8 mouse cellular contexts compared by ENCODE assay signal in genomic region chr1:169495621-169496020, GRCm38 (mm10). TPM values are rescaled to one million over a fixed set of nuclear protein-coding genes. Genes with fewer than 3 reads are reported as not detected.
DNase-seq lines count a peak whose midpoint lies in the region; ATAC-seq and TF ChIP-seq lines count a peak whose summit lies in the region.

No protein-coding gene starts in this region.

- TF ChIP-seq CTCF in thymus, adult 2 months (IDR thresholded peaks at IDR 0.05; ENCODE audit: borderline replicate concordance, control insufficient read depth, extremely low read depth, insufficient read depth, low read length, poor library complexity) = no peak
- TF ChIP-seq CTCF in midbrain, postnatal 0 days (IDR thresholded peaks at IDR 0.05) = peak; percentile 95

- 0 out of 2 replicates have a peak, but pooled peaks have one; percentile 56 for ATAC-seq in midbrain, postnatal 0 days (ENCODE audit: low FRiP score)

- no peaks in the 10 kb centered on the region for H3K4me1 ChIP-seq in thymus, adult 2 months (replicated peaks; ENCODE audit: control insufficient read depth, insufficient read depth, low read length)
- no peaks in the 10 kb centered on the region for H3K4me1 ChIP-seq in midbrain, postnatal 0 days (ENCODE audit: insufficient read depth, low read length)

- no peaks in the 10 kb centered on the region for H3K27me3 ChIP-seq in thymus, adult 2 months (ENCODE audit: control insufficient read depth, insufficient read depth, low read length)
- no peaks in the 10 kb centered on the region for H3K27me3 ChIP-seq in midbrain, postnatal 0 days (ENCODE audit: insufficient read depth, low read length)

- DNase-seq in adrenal gland, adult 2 months = peak; percentile 15
- DNase-seq in adrenal gland, adult 8-10 months = no peak
- DNase-seq in thymus, postnatal 4 days = peak; percentile 31
- no peak for DNase-seq in thymus, adult 2 months
- peak; percentile 21 for DNase-seq in fibroblast of lung, adult 2 months (ENCODE audit: low read depth)
- DNase-seq in left cerebral cortex, adult 8-10 months (ENCODE audit: low spot score in 2 of 2) = peak; percentile 30
- DNase-seq in midbrain, postnatal 0 days (ENCODE audit: low spot score) = peak; percentile 88
- no peak for DNase-seq in spleen, adult 12 weeks (ENCODE audit: low spot score)

- no peak overlapping the region for H3K9ac ChIP-seq in midbrain, postnatal 0 days (replicated peaks; ENCODE audit: low read length, poor library complexity, severe bottlenecking)

- WGBS in thymus, adult 2 months = 86% methylated on average over 8 of the region's 8 CpGs
- WGBS in midbrain, postnatal 0 days = 43% methylated on average over 8 of the region's 8 CpGs

- H3K4me2 ChIP-seq in midbrain, postnatal 0 days (ENCODE audit: low read depth, low read length, poor library complexity, severe bottlenecking) = no peak overlapping the region

- H3K4me3 ChIP-seq in thymus, adult 2 months (ENCODE audit: control insufficient read depth, insufficient read depth, low read length) = no peak overlapping the region
- no peak overlapping the region for H3K4me3 ChIP-seq in midbrain, postnatal 0 days (ENCODE audit: low read depth, low read length)

- TF ChIP-seq POLR2A in thymus, adult 2 months (IDR thresholded peaks at IDR 0.05; ENCODE audit: control insufficient read depth, extremely low read depth, insufficient read depth, low read length, poor library complexity) = no peak

- H3K27ac ChIP-seq in thymus, adult 2 months (ENCODE audit: control insufficient read depth, insufficient read depth, low read length) = no peak overlapping the region
- no peak overlapping the region for H3K27ac ChIP-seq in midbrain, postnatal 0 days (ENCODE audit: low read depth, low read length)

- peaks cover 7% of the 10 kb centered on the region; the same call in 1 of the 2 replicates for H3K36me3 ChIP-seq in thymus, adult 2 months (ENCODE audit: control insufficient read depth, insufficient read depth, low read length)
- H3K36me3 ChIP-seq in midbrain, postnatal 0 days (ENCODE audit: insufficient read depth, low read length) = no peaks in the 10 kb centered on the region

- H3K9me3 ChIP-seq in midbrain, postnatal 0 days (ENCODE audit: low read length) = no peaks in the 10 kb centered on the region

RNA-seq across cellular contexts. Expression of gene Nuf2, which starts 35.6 kb away (rescaled TPM):
- 1 to 10 TPM; 1.0 to 2.0 TPM for total RNA-seq in adrenal gland, adult 2 months (2021)
- 0.11 and 0.13 TPM in 2 replicates for polyA plus RNA-seq in adrenal gland, adult 2 months (2012; rRNA removed)
- 1 to 10 TPM in 2 of 4 experiments, under 1 TPM in 2; 0.49 to 3.0 (median 0.94) TPM for total RNA-seq in adrenal gland, adult 8-10 months (2022)
- 7.2 and 8.9 TPM in 2 replicates for polyA plus RNA-seq in thymus, adult 2 months (2012; rRNA removed)
- total RNA-seq in left cerebral cortex, adult 8-10 months (2022) = 1 to 10 TPM; 1.6 to 2.9 (median 2.2) TPM
- total RNA-seq in midbrain, postnatal 0 days (2014; rRNA removed) = 3.5 and 3.7 TPM in 2 replicates
- polyA plus RNA-seq in midbrain, postnatal 0 days (2015; fragmentation: Nextera tagmentation; extraction: Ambion mirVana) = 4.2 and 4.7 TPM in 2 replicates

Comparison
In these comparisons a context has a peak if more than half of its experiments do, and no peak if none do; other contexts are left out.
1. DNase-seq: peak in adrenal gland, adult 2 months (single experiment), thymus, postnatal 4 days (single experiment), fibroblast of lung, adult 2 months (single experiment), left cerebral cortex, adult 8-10 months (2 of 2) and midbrain, postnatal 0 days (single experiment); none in adrenal gland, adult 8-10 months (single experiment), thymus, adult 2 months (single experiment) and spleen, adult 12 weeks (single experiment).